Mouse (Mus musculus) liver, adult 2 months (tissue): ENCODE results near the gene Mis18a. TPM values are rescaled to one million over a fixed set of nuclear protein-coding genes. Genes with fewer than 3 reads are reported as not detected.

Experiments used
- DNase-seq: peaks from one replicate; pipeline ENCODE4 v3.0.0-alpha.2; 2011; ENCODE audit warnings: low read depth, low spot score; ENCODE audit errors: extremely low read depth
- H3K27ac ChIP-seq: fragments of 200-500 bp; replicated peaks from 2 replicates; pipeline ENCODE4 v1.5.1; 2012; ENCODE audit warnings: low read depth, mild to moderate bottlenecking, control low read depth, inconsistent platforms, low read length; ENCODE audit not compliant: insufficient read depth
- H3K27me3 ChIP-seq: fragments of 200-500 bp; 2 replicates; pipeline ENCODE4 v1.6.1; 2012; ENCODE audit warnings: mild to moderate bottlenecking, moderate library complexity, low read length, inconsistent platforms; ENCODE audit not compliant: control insufficient read depth, insufficient read depth
- H3K36me3 ChIP-seq: fragments of 200-500 bp; 2 replicates; pipeline ENCODE4 v1.6.1; 2012; ENCODE audit warnings: low read length, inconsistent platforms; ENCODE audit not compliant: control insufficient read depth, insufficient read depth
- H3K4me1 ChIP-seq: fragments of 200-500 bp; 2 replicates; pipeline ENCODE4 v1.6.1; 2011; ENCODE audit warnings: low read length; ENCODE audit not compliant: control insufficient read depth, insufficient read depth
- H3K4me3 ChIP-seq: fragments of 200-500 bp; 2 replicates; pipeline ENCODE4 v1.5.1; 2011; ENCODE audit warnings: low read depth, mild to moderate bottlenecking, control low read depth, low read length, moderate library complexity; ENCODE audit not compliant: insufficient read depth
- H3K79me2 ChIP-seq: fragments of 200-500 bp; 2 replicates; pipeline ENCODE4 v1.6.1; 2012; ENCODE audit warnings: inconsistent platforms, mild to moderate bottlenecking, low read length, moderate library complexity; ENCODE audit not compliant: control insufficient read depth, insufficient read depth
- H3K9ac ChIP-seq: fragments of 200-500 bp; 2 replicates; pipeline ENCODE4 v1.6.1; 2012; ENCODE audit warnings: low read depth, mild to moderate bottlenecking, control low read depth, inconsistent platforms, low read length
- CTCF ChIP-seq: fragments of 200-500 bp; IDR thresholded peaks from 2 replicates; pipeline ENCODE4 v1.5.1; 2011; ENCODE audit warnings: low read depth, low read length, control low read depth
- POLR2A ChIP-seq: fragments of 200-500 bp; IDR thresholded peaks from 2 replicates; pipeline ENCODE4 v1.6.1; 2011; ENCODE audit warnings: low read length, control low read depth; ENCODE audit not compliant: insufficient read depth; ENCODE audit errors: extremely low read depth
- whole genome bisulfite sequencing: fragments of 180-500 bp; shearing (Covaris S2); methylation state at CpG from one replicate; pipeline ENCODE4 v1.1.7; 2018; 5-methylcytosine and 5-hydroxymethylcytosine counted together
- polyA plus RNA-seq: library from polyadenylated mRNA; depleted of rRNA; stranded (reverse); fragments of >200 nt; gene quantifications from 2 replicates; pipeline ENCODE4 v1.2.3, GENCODE M21; 2012
- total RNA-seq: library from RNA; depleted of rRNA; stranded (reverse); fragments of >200 nt; gene quantifications from 2 replicates; pipeline ENCODE4 v1.2.3, GENCODE M21; 2014

The Mis18a gene
- total and polyA plus RNA-seq, 2 experiments, result 3.1 to 4.3 TPM

- Histone ChIP-seq H3K9ac (peak within 1 kb of the TSS; percentile 80), H3K4me1 (peaks cover 19% of the 10 kb centered on the region), H3K79me2 (peaks cover 3% of the 10 kb centered on the region; the same call in 1 of the 2 replicates), H3K36me3 (no peaks in the 10 kb centered on the region), H3K27ac (peak within 1 kb of the TSS; percentile 94), H3K27me3 (no peaks in the 10 kb centered on the region), H3K4me3 (peak within 1 kb of the TSS; percentile 66)
- 13% methylated on average over 26 of the region's 26 CpGs for WGBS
- TF ChIP-seq POLR2A (0 out of 2 replicates have a peak, but pooled peaks have one; percentile 32), CTCF (peak; percentile 69)
- peak; percentile 98 for DNase-seq
These were observed 11.1 kb upstream of the Mis18a start, which contains the start of gene Mrap for GRCm38 (mm10) chr16:90738092-90738956. Gene Mrap, plus strand, starts transcription at chr16:90738207.

GRCm38 (mm10) chr16:90736672-90737270 lies 9.6 kb upstream of the Mis18a start:
- H3K27me3 ChIP-seq, result no peaks in the 10 kb centered on the region
- WGBS, result 15% methylated on average over 10 of the region's 10 CpGs
- H3K36me3 ChIP-seq, result no peaks in the 10 kb centered on the region
- H3K9ac ChIP-seq, result peak overlapping the region; percentile 58
- H3K4me1 ChIP-seq, result peaks cover 17% of the 10 kb centered on the region
- H3K27ac ChIP-seq, result peak overlapping the region; percentile 94
- TF ChIP-seq POLR2A, result no peak
- no peak for TF ChIP-seq CTCF
- DNase-seq, result peak; percentile 95
- no peak overlapping the region for H3K4me3 ChIP-seq
- peaks cover 3% of the 10 kb centered on the region; the same call in 1 of the 2 replicates for H3K79me2 ChIP-seq

GRCm38 (mm10) chr16:90735611-90736010 lies 8.4 kb upstream of the Mis18a start:
- Histone ChIP-seq H3K4me1 (peaks cover 17% of the 10 kb centered on the region), H3K79me2 (no peaks in the 10 kb centered on the region; the same call in 1 of the 2 replicates), H3K27me3 (no peaks in the 10 kb centered on the region), H3K9ac (no peak overlapping the region), H3K36me3 (no peaks in the 10 kb centered on the region), H3K4me3 (no peak overlapping the region), H3K27ac (no peak overlapping the region)
- peak; percentile 48 for DNase-seq
- TF ChIP-seq POLR2A, result no peak
- no peak for TF ChIP-seq CTCF
- 36% methylated on average over 4 of the region's 4 CpGs for WGBS

GRCm38 (mm10) chr16:90726600-90727227 lies 490 bp downstream of the Mis18a start:
- H3K27ac ChIP-seq, result no peak overlapping the region
- TF ChIP-seq CTCF, result no peak
- no peak for TF ChIP-seq POLR2A
- 6% methylated on average over 38 of the region's 38 CpGs for WGBS

GRCm38 (mm10) chr16:90724051-90724450 lies 3.2 kb downstream of the Mis18a start:
- H3K27me3 ChIP-seq, result no peaks in the 10 kb centered on the region
- H3K4me3 ChIP-seq, result no peak overlapping the region
- no peak overlapping the region for H3K9ac ChIP-seq
- H3K36me3 ChIP-seq, result no peaks in the 10 kb centered on the region; the same call in 1 of the 2 replicates
- no peaks in the 10 kb centered on the region for H3K79me2 ChIP-seq
- H3K4me1 ChIP-seq, result no peaks in the 10 kb centered on the region; the same call in 1 of the 2 replicates
- TF ChIP-seq CTCF (no peak), POLR2A (no peak)
- no peak overlapping the region for H3K27ac ChIP-seq
- WGBS, result 92% methylated on average over 4 of the region's 4 CpGs
- no peak for DNase-seq

More at GRCm38 (mm10) chr16:90726600-90727227, 490 bp downstream of the Mis18a start:
- DNase-seq, result no peak
- Histone ChIP-seq H3K9ac (peak overlapping the region; percentile 67), H3K36me3 (no peaks in the 10 kb centered on the region), H3K4me1 (no peaks in the 10 kb centered on the region; the same call in 1 of the 2 replicates), H3K27me3 (no peaks in the 10 kb centered on the region), H3K4me3 (peak overlapping the region; percentile 69), H3K79me2 (no peaks in the 10 kb centered on the region)
